Mouse (Mus musculus): ENCODE data around the gene Echdc2.

Echdc2 gene

GRCm38 (mm10) chr4:108199236-108199635, 34.0 kb downstream of the Echdc2 start:
- DNase-seq (ENCODE audit: low read depth, low spot score): no peak

GRCm38 (mm10) chr4:108204629-108205028, 39.4 kb downstream of the Echdc2 start:
- DNase-seq (ENCODE audit: low read depth, low spot score): no peak

GRCm38 (mm10) chr4:108213023-108213422, 47.8 kb downstream of the Echdc2 start:
- no peak for DNase-seq (ENCODE audit: low read depth, low spot score)

- no peak for DNase-seq (ENCODE audit: low read depth, low spot score)
These were observed 52.3 kb downstream of the Echdc2 start, which contains the start of gene Zyg11a for GRCm38 (mm10) chr4:108217332-108218179. TSS of gene Zyg11a (minus strand) at chr4:108218048.

- no peak for DNase-seq (ENCODE audit: low read depth, low spot score)
These were observed 53.8 kb downstream of the Echdc2 start for GRCm38 (mm10) chr4:108219019-108219418.

- no peak for DNase-seq (ENCODE audit: low read depth, low spot score)
These were observed 57.3 kb downstream of the Echdc2 start for GRCm38 (mm10) chr4:108222507-108222906.

GRCm38 (mm10) chr4:108225341-108225872, 60.2 kb downstream of the Echdc2 start:
- no peak for DNase-seq (ENCODE audit: low read depth, low spot score)

Data from c-Kit-negative CD71-positive TER-119-positive erythroid progenitor cells, embryonic 14.5 days (primary cell).